Mouse (Mus musculus) embryonic fibroblast, embryonic 13.5 days (primary cell): ENCODE measurements around the gene Nup85. TPM values are rescaled to one million over a fixed set of nuclear protein-coding genes. Genes with fewer than 3 reads are reported as not detected.
"Not testable (repeated sequence)": the region's sequence is repeated elsewhere in the genome, so short reads cannot be mapped to it uniquely, and the experiment has no call there.

Experiments used
- H3K27ac ChIP-seq: 2 replicates; pipeline ENCODE4 v1.5.1; 2012; ENCODE audit warnings: low read length, control low read depth, inconsistent platforms; ENCODE audit not compliant: insufficient read depth
- H3K4me1 ChIP-seq: 2 replicates; pipeline ENCODE4 v1.6.1; 2011; ENCODE audit warnings: low read length; ENCODE audit not compliant: control insufficient read depth, insufficient read depth
- H3K4me3 ChIP-seq: 2 replicates; pipeline ENCODE4 v1.5.1; 2011; ENCODE audit warnings: mild to moderate bottlenecking, control low read depth, low read length; ENCODE audit not compliant: insufficient read depth
- CTCF ChIP-seq: IDR thresholded peaks from 2 replicates; pipeline ENCODE4 v1.5.1; 2011; ENCODE audit warnings: mild to moderate bottlenecking, control low read depth, low read length, moderate library complexity, borderline replicate concordance; ENCODE audit not compliant: insufficient read depth
- POLR2A ChIP-seq: IDR thresholded peaks from 2 replicates; pipeline ENCODE4 v1.6.1; 2011; ENCODE audit warnings: low read depth, mild to moderate bottlenecking, control low read depth, low read length, moderate library complexity
- polyA plus RNA-seq: library from polyadenylated mRNA; stranded (reverse); fragments of >200 nt; gene quantifications from 2 replicates; pipeline ENCODE4 v1.2.4, GENCODE M21; 2011; ENCODE audit warnings: low read depth; ENCODE audit not compliant: missing spikeins, insufficient read length

The Nup85 gene
- polyA plus RNA-seq = 68.0 and 81.1 TPM in 2 replicates

- peak within 1 kb of the TSS; percentile 94 for H3K4me3 ChIP-seq
- peak within 1 kb of the TSS; percentile 42 for H3K27ac ChIP-seq
- no peaks in the 10 kb centered on the region; the same call in 1 of the 2 replicates for H3K4me1 ChIP-seq
- TF ChIP-seq POLR2A (peak; percentile 80), CTCF (no peak)
Measured at GRCm38 (mm10) chr11:115564064-115564809, at the start of gene Nup85. Gene Nup85 (plus strand): TSS chr11:115564434.

GRCm38 (mm10) chr11:115515021-115515420 is 49.2 kb upstream of the Nup85 start:
- no peak overlapping the region for H3K4me3 ChIP-seq
- TF ChIP-seq POLR2A = no peak
- no peak for TF ChIP-seq CTCF
- peaks cover 6% of the 10 kb centered on the region for H3K4me1 ChIP-seq
- H3K27ac ChIP-seq = no peak overlapping the region

GRCm38 (mm10) chr11:115516942-115517341 is 47.3 kb upstream of the Nup85 start:
- Histone ChIP-seq H3K4me3 (no peak overlapping the region), H3K4me1 (no peaks in the 10 kb centered on the region; the same call in 1 of the 2 replicates), H3K27ac (no peak overlapping the region)
- TF ChIP-seq POLR2A (no peak), CTCF (no peak)

- H3K4me3 ChIP-seq = no peak overlapping the region
- H3K27ac ChIP-seq = no peak overlapping the region
- no peaks in the 10 kb centered on the region; the same call in 1 of the 2 replicates for H3K4me1 ChIP-seq
- TF ChIP-seq POLR2A (no peak), CTCF (no peak)
Measured at GRCm38 (mm10) chr11:115518693-115519092, 45.5 kb upstream of the Nup85 start.

GRCm38 (mm10) chr11:115519581-115519980 is 44.7 kb upstream of the Nup85 start:
- H3K4me3 ChIP-seq = no peak overlapping the region
- TF ChIP-seq CTCF (no peak), POLR2A (no peak)
- no peaks in the 10 kb centered on the region; the same call in 1 of the 2 replicates for H3K4me1 ChIP-seq
- no peak overlapping the region for H3K27ac ChIP-seq

GRCm38 (mm10) chr11:115520218-115520617 is 44.0 kb upstream of the Nup85 start:
- no peak overlapping the region for H3K27ac ChIP-seq

GRCm38 (mm10) chr11:115521080-115521479 is 43.2 kb upstream of the Nup85 start:
- TF ChIP-seq POLR2A = no peak
- TF ChIP-seq CTCF = no peak
- Histone ChIP-seq H3K27ac (no peak overlapping the region), H3K4me1 (no peaks in the 10 kb centered on the region), H3K4me3 (no peak overlapping the region)

More at GRCm38 (mm10) chr11:115520218-115520617, 44.0 kb upstream of the Nup85 start:
- no peak for TF ChIP-seq POLR2A
- no peak for TF ChIP-seq CTCF
- Histone ChIP-seq H3K4me3 (no peak overlapping the region), H3K4me1 (no peaks in the 10 kb centered on the region)

- no peak for TF ChIP-seq CTCF
- no peak for TF ChIP-seq POLR2A
- Histone ChIP-seq H3K4me1 (no peaks in the 10 kb centered on the region), H3K4me3 (no peak overlapping the region), H3K27ac (no peak overlapping the region)
Measured at GRCm38 (mm10) chr11:115522238-115522637, 42.0 kb upstream of the Nup85 start.

GRCm38 (mm10) chr11:115522703-115523102 is 41.5 kb upstream of the Nup85 start:
- Histone ChIP-seq H3K27ac (no peak overlapping the region), H3K4me1 (no peaks in the 10 kb centered on the region), H3K4me3 (no peak overlapping the region)
- TF ChIP-seq POLR2A (no peak), CTCF (no peak)

- not testable (repeated sequence) for H3K4me1 ChIP-seq, H3K4me3 ChIP-seq, H3K27ac ChIP-seq
Measured at GRCm38 (mm10) chr11:115526446-115526845, 37.8 kb upstream of the Nup85 start.

GRCm38 (mm10) chr11:115534759-115535371 is 29.4 kb upstream of the Nup85 start:
- Histone ChIP-seq H3K4me1 (no peaks in the 10 kb centered on the region), H3K4me3 (peak overlapping the region; percentile 91)

More at GRCm38 (mm10) chr11:115534759-115535371, 29.4 kb upstream of the Nup85 start:
- TF ChIP-seq CTCF = no peak
- 0 out of 2 replicates have a peak overlapping the region, but pooled peaks have one; percentile 87 for H3K27ac ChIP-seq
